In the genomic region with DNA sequence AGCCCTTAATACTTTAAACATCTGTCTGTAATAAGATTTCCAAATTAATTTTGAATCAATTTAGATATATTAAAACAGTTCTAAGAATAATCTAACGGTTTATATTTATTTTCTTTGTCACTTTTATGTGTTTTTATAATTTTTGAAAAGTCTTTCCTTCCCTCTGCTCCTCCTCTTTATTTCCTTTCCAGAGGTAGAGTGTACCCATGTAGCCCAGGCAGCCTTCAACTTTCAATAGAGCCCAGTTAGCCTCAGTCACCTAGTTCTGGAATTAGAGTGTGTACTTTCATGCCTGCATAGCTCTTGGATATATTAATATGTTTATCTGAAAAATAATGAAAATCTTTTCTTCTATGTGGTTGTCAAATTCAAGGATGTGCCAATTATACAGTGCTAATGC, we compare ENCODE assay signal across 18 mouse cellular contexts.
"Had no signal": no experiment of that assay in that cellular context is flagged by ENCODE, and none has a peak within 500 bp of the region (broad histone marks: within the 10 kb centered on the region; RNA-seq: fewer than 3 reads in every experiment).

No protein-coding gene starts in this region.

- H3K27ac ChIP-seq: lung, embryonic 15.5 days; midbrain, embryonic 10.5 days; midbrain, embryonic 12.5 days; neural tube, embryonic 13.5 days; neural tube, embryonic 15.5 days had no signal

- DNase-seq: lung, adult 2 months; lung, postnatal 4 days; midbrain, embryonic 14.5 days; retina, postnatal 1 day; right cerebral cortex, adult 18-20 months; right cerebral cortex, postnatal 25 days; right cerebral cortex, postnatal 4 days; spleen, adult 18-20 months; thymus, adult 18-20 months; thymus, postnatal 36 days had no signal

- ATAC-seq: lung, postnatal 0 days; midbrain, embryonic 16.5 days had no signal

- H3K4me3 ChIP-seq: lung, embryonic 15.5 days; midbrain, embryonic 10.5 days; midbrain, embryonic 12.5 days; myocyte; neural tube, embryonic 13.5 days; neural tube, embryonic 15.5 days had no signal

- H3K36me3 ChIP-seq: lung, embryonic 15.5 days; midbrain, embryonic 10.5 days; midbrain, embryonic 12.5 days; neural tube, embryonic 13.5 days; neural tube, embryonic 15.5 days had no signal

- H3K9me3 ChIP-seq: lung, embryonic 15.5 days; midbrain, embryonic 10.5 days; midbrain, embryonic 12.5 days; neural tube, embryonic 13.5 days; neural tube, embryonic 15.5 days had no signal

- H3K27me3 ChIP-seq: lung, embryonic 15.5 days; midbrain, embryonic 12.5 days; neural tube, embryonic 13.5 days; neural tube, embryonic 15.5 days had no signal

- H3K4me2 ChIP-seq: lung, embryonic 15.5 days; midbrain, embryonic 12.5 days; neural tube, embryonic 13.5 days; neural tube, embryonic 15.5 days had no signal

- H3K4me1 ChIP-seq: lung, embryonic 15.5 days; midbrain, embryonic 10.5 days; midbrain, embryonic 12.5 days; neural tube, embryonic 13.5 days; neural tube, embryonic 15.5 days had no signal

- H3K9ac ChIP-seq: lung, embryonic 15.5 days; midbrain, embryonic 12.5 days; neural tube, embryonic 13.5 days; neural tube, embryonic 15.5 days had no signal
